Mouse (Mus musculus): ENCODE data around the gene Fam205a2. TPM values are rescaled to one million over a fixed set of nuclear protein-coding genes. Genes with fewer than 3 reads are reported as not detected.
"Not testable (repeated sequence)": the region's sequence is repeated elsewhere in the genome, so short reads cannot be mapped to it uniquely, and the experiment has no call there.

Gene Fam205a2
- not detected in 2 replicates for polyA plus RNA-seq (2016; fragmentation: Nextera tagmentation; extraction: Ambion mirVana)

- not testable (repeated sequence) for H3K4me1 ChIP-seq; H3K27me3 ChIP-seq; H3K27ac ChIP-seq; H3K4me2 ChIP-seq (replicated peaks); ATAC-seq (ENCODE audit: insufficient number of reproducible peaks, insufficient read depth, low FRiP score, low TSS enrichment); H3K9me3 ChIP-seq; H3K4me3 ChIP-seq; H3K36me3 ChIP-seq; H3K9ac ChIP-seq
- WGBS, result no CpG with 5 or more reads among the region's 1 CpGs
Measured at GRCm38 (mm10) chr4:42528075-42528474, at the start of gene Fam205a2. Gene Fam205a2, minus strand, starts transcription at chr4:42528175.

Other genes starting within 250 kb of the Fam205a2 start
- not detected in 2 replicates for gene Gm21953, start 233.9 kb downstream of the Fam205a2 start, polyA plus RNA-seq (2016; fragmentation: Nextera tagmentation; extraction: Ambion mirVana)
- gene Fam205a3, start 209.8 kb downstream of the Fam205a2 start, polyA plus RNA-seq (2016; fragmentation: Nextera tagmentation; extraction: Ambion mirVana), result not detected in 2 replicates
- gene Gm21586, start 88.8 kb downstream of the Fam205a2 start, polyA plus RNA-seq (2016; fragmentation: Nextera tagmentation; extraction: Ambion mirVana), result not detected in 2 replicates
- 0.09 and 0.19 TPM in 2 replicates for gene Gm2163, start 61.4 kb downstream of the Fam205a2 start, polyA plus RNA-seq (2016; fragmentation: Nextera tagmentation; extraction: Ambion mirVana)
- not detected in 2 replicates for gene Gm10591, start 84.0 kb upstream of the Fam205a2 start, polyA plus RNA-seq (2016; fragmentation: Nextera tagmentation; extraction: Ambion mirVana)
- gene Gm2564, start 101.5 kb upstream of the Fam205a2 start, polyA plus RNA-seq (2016; fragmentation: Nextera tagmentation; extraction: Ambion mirVana), result not detected in 2 replicates
- gene Ccl27b, start 127.1 kb upstream of the Fam205a2 start, polyA plus RNA-seq (2016; fragmentation: Nextera tagmentation; extraction: Ambion mirVana), result not detected in 2 replicates
- gene Il11ra2, start 133.7 kb upstream of the Fam205a2 start, polyA plus RNA-seq (2016; fragmentation: Nextera tagmentation; extraction: Ambion mirVana), result not detected in 2 replicates
- gene 4930578G10Rik, start 207.4 kb upstream of the Fam205a2 start, polyA plus RNA-seq (2016; fragmentation: Nextera tagmentation; extraction: Ambion mirVana), result 0.38 and 0.41 TPM in 2 replicates
- 0.38 and 0.50 TPM in 2 replicates for gene Ccl19, start 228.4 kb upstream of the Fam205a2 start, polyA plus RNA-seq (2016; fragmentation: Nextera tagmentation; extraction: Ambion mirVana)
- gene Ccl21a, start 245.8 kb upstream of the Fam205a2 start, polyA plus RNA-seq (2016; fragmentation: Nextera tagmentation; extraction: Ambion mirVana), result 15.5 and 16.7 TPM in 2 replicates

Measured in embryonic facial prominence, embryonic 12.5 days (tissue).